Mouse (Mus musculus) megakaryocyte, embryonic 14.5 days (primary cell): ENCODE measurements around the gene Zfp609.

ENCODE experiments used
- FLI1 ChIP-seq: IDR thresholded peaks from 2 replicates; pipeline ENCODE4 v1.6.1; 2012; ENCODE audit warnings: low read length, inconsistent platforms, mixed read lengths
- GATA1 ChIP-seq: IDR thresholded peaks from 3 replicates; pipeline ENCODE4 v1.6.1; 2012; ENCODE audit warnings: mixed read lengths, low read length, inconsistent platforms, borderline replicate concordance

GRCm38 (mm10) chr9:65676358-65677118 is 150.8 kb downstream of the Zfp609 start:
- TF ChIP-seq GATA1 (no peak), FLI1 (no peak)
